ENCODE assay signal across 8 mouse cellular contexts in genomic region chr8:121949222-121949800, GRCm38 (mm10). TPM values are rescaled to one million over a fixed set of nuclear protein-coding genes. Genes with fewer than 3 reads are reported as not detected.
DNase-seq lines count a peak whose midpoint lies in the region; ATAC-seq and TF ChIP-seq lines count a peak whose summit lies in the region.

Gene Banp (plus strand): TSS chr8:121949750.

- WGBS in limb, embryonic 15.5 days = 58% methylated on average over 6 of the region's 6 CpGs
- WGBS in stomach, postnatal 0 days = 38% methylated on average over 6 of the region's 6 CpGs

- H3K36me3 ChIP-seq in limb, embryonic 15.5 days = peaks cover 18% of the 10 kb centered on the region; the same call in 1 of the 2 replicates
- H3K36me3 ChIP-seq in stomach, postnatal 0 days (ENCODE audit: control insufficient read depth, insufficient read depth, low read length) = no peaks in the 10 kb centered on the region

- H3K4me1 ChIP-seq in limb, embryonic 15.5 days = peaks cover 62% of the 10 kb centered on the region
- H3K4me1 ChIP-seq in stomach, postnatal 0 days (replicated peaks; ENCODE audit: control insufficient read depth, insufficient read depth) = peaks cover 8% of the 10 kb centered on the region

- H3K27me3 ChIP-seq in limb, embryonic 15.5 days = no peaks in the 10 kb centered on the region
- no peaks in the 10 kb centered on the region for H3K27me3 ChIP-seq in stomach, postnatal 0 days (ENCODE audit: control insufficient read depth, insufficient read depth, low read length)

- no peak for DNase-seq in gastrocnemius, postnatal 25 days
- no peak for DNase-seq in gastrocnemius, postnatal 10 days
- DNase-seq in urinary bladder, adult 2 months (ENCODE audit: low spot score) = no peak
- no peak for DNase-seq in urinary bladder, adult 18-20 months (ENCODE audit: low spot score in 2 of 2)
- no peak for DNase-seq in stomach, postnatal 0 days (ENCODE audit: low spot score)
- no peak for DNase-seq in T-cell, adult 2 months (ENCODE audit: low spot score)

- H3K9me3 ChIP-seq in limb, embryonic 15.5 days = no peaks in the 10 kb centered on the region
- H3K9me3 ChIP-seq in stomach, postnatal 0 days (ENCODE audit: control insufficient read depth, low read length) = no peaks in the 10 kb centered on the region

- peak within 1 kb of the TSS; percentile 76 for H3K4me2 ChIP-seq in limb, embryonic 15.5 days
- H3K4me2 ChIP-seq in stomach, postnatal 0 days (replicated peaks; ENCODE audit: low read depth) = peak within 1 kb of the TSS; percentile 75

- H3K27ac ChIP-seq in limb, embryonic 15.5 days = peak within 1 kb of the TSS; percentile 95
- peak within 1 kb of the TSS; percentile 99 for H3K27ac ChIP-seq in stomach, postnatal 0 days (replicated peaks)

- no peak for ATAC-seq in hematopoietic stem cell, adult 5-6 weeks (replicated peaks in 1 of 2; ENCODE audit: insufficient read depth in 1 of 2, low FRiP score in 2 of 2, low TSS enrichment in 1 of 2, low read depth in 1 of 2, poor library complexity in 2 of 2, severe bottlenecking in 2 of 2)
- ATAC-seq in limb, embryonic 15.5 days (ENCODE audit: insufficient number of reproducible peaks, low FRiP score, low TSS enrichment, low read depth) = no peak
- peak; percentile 0; the same call in 1 of the 2 replicates for ATAC-seq in stomach, postnatal 0 days (ENCODE audit: low FRiP score, low TSS enrichment)

- no peak for TF ChIP-seq EP300 in stomach, postnatal 0 days (optimal IDR thresholded peaks at IDR 0.05)

- peak within 1 kb of the TSS; percentile 99 for H3K9ac ChIP-seq in limb, embryonic 15.5 days
- H3K9ac ChIP-seq in stomach, postnatal 0 days (ENCODE audit: low read length) = peak within 1 kb of the TSS; percentile 99

- peak within 1 kb of the TSS; percentile 92 for H3K4me3 ChIP-seq in limb, embryonic 15.5 days
- H3K4me3 ChIP-seq in stomach, postnatal 0 days (ENCODE audit: low read depth, low read length) = peak within 1 kb of the TSS; percentile 84

- no peak for TF ChIP-seq CTCF in stomach, postnatal 0 days (IDR thresholded peaks at IDR 0.05; ENCODE audit: low read depth)

RNA-seq across cellular contexts. Expression of gene Banp, which starts in this region (rescaled TPM):
- total RNA-seq in gastrocnemius, postnatal 25 days (2021) = 10 to 100 TPM; 11.3 to 13.9 TPM
- total RNA-seq in gastrocnemius, postnatal 10 days (2021) = 10 to 100 TPM in 1 of 2 experiments, 1 to 10 TPM in 1; 6.0 to 11.1 TPM
- polyA plus RNA-seq in urinary bladder, adult 2 months (2012; rRNA removed) = 32.7 and 45.7 TPM in 2 replicates
- 19.8 and 25.3 TPM in 2 replicates for total RNA-seq in hematopoietic stem cell, adult 5-6 weeks (2017)
- polyA plus RNA-seq in limb, embryonic 15.5 days (2015; fragmentation: Nextera tagmentation; extraction: Ambion mirVana) = 42.3 and 44.8 TPM in 2 replicates
- polyA plus RNA-seq in stomach, postnatal 0 days (2015; fragmentation: Nextera tagmentation; extraction: Ambion mirVana) = 9.0 and 10.0 TPM in 2 replicates
